Mouse (Mus musculus) adipose tissue, adult 10 weeks (tissue): ENCODE results near the gene Isca2. TPM values are rescaled to one million over a fixed set of nuclear protein-coding genes. Genes with fewer than 3 reads are reported as not detected.

Experiments used
- polyA plus RNA-seq: library from polyadenylated mRNA; stranded (reverse); fragments of 350-450 nt; fragmentation: Illumina TruSeq; extraction: RNeasy Lipid Tissue Mini Kit (QIAGEN cat#74804); gene quantifications from one replicate; pipeline ENCODE4 v1.2.3, GENCODE M21; 2014; ENCODE audit warnings: low read depth, low replicate concordance

The Isca2 gene
- 108 TPM for polyA plus RNA-seq

DNA sequence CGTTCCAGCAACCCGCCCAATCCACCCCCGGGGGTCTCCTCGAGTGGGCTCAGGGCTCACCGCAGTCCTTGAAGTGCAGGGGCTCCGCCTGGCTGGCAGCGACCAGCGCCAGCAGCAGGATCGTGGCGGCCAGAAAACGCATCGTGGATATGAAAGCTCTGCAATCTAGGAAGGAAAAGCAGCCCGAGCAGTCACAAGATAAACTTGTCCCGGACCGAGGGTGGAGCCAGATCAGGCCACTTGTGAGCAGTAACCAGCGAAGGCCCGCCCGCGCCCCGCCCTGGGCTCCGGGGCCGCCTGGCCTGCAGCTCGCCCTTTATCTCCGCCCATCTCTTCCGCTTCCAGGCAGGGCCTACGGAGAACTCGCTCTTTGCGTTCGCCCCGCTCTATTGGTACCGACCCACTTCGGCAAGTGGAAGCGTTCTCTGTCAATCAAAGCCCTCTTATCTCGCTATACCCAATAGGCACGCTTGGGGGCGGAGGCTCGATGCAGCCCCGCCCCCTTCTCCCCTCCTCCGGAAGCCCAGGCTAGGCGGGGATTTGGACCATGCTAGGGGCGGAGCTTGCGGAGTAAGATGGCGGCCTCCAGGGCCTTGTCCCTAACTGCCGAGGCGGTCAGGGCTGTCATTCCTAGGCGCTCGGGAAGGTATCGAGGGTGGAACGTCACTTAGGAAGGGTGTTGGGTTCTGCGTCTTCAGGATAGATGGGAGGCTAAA, at the start of gene Isca2, which contains the start of gene Npc2:
Gene Isca2 (plus strand): TSS at position 526 of the 716 bp plus-strand sequence.
Gene Npc2 (minus strand): TSS at position 427 of the 716 bp plus-strand sequence.

Other genes with a start within 250 kb of the Isca2 start
- gene Vsx2, start 203.5 kb upstream of the Isca2 start, polyA plus RNA-seq: not detected
- 13.2 TPM for gene Abcd4, start 155.8 kb upstream of the Isca2 start, polyA plus RNA-seq
- gene Vrtn, start 132.2 kb upstream of the Isca2 start, polyA plus RNA-seq: not detected
- gene Syndig1l, start 74.4 kb upstream of the Isca2 start, polyA plus RNA-seq: 0.22 TPM
- gene Npc2, start 99 bp upstream of the Isca2 start, polyA plus RNA-seq: 858 TPM
- 23.3 TPM for gene Ltbp2, start 103.3 kb downstream of the Isca2 start, polyA plus RNA-seq
- 70.6 TPM for gene Fcf1, start 197.6 kb downstream of the Isca2 start, polyA plus RNA-seq
- 30.7 TPM for gene Arel1, start 197.6 kb downstream of the Isca2 start, polyA plus RNA-seq
- gene Ylpm1, start 223.1 kb downstream of the Isca2 start, polyA plus RNA-seq: 35.7 TPM